Mouse (Mus musculus) CH12.LX (cell line): ENCODE data around the gene Lix1l. TPM values are rescaled to one million over a fixed set of nuclear protein-coding genes. Genes with fewer than 3 reads are reported as not detected.
A peak's percentile ranks its signal among the peaks of the same experiment; 100 is the strongest.

Source experiments
- DNase-seq: peaks from one replicate; pipeline ENCODE4 v3.0.0-alpha.2; 2013; ENCODE audit errors: extremely low read depth
- H3K27ac ChIP-seq: 2 replicates; pipeline ENCODE4 v1.5.1; 2012; ENCODE audit warnings: low read depth, mild to moderate bottlenecking, control low read depth, moderate library complexity; ENCODE audit not compliant: insufficient read depth
- H3K27me3 ChIP-seq: replicated peaks from 2 replicates; pipeline ENCODE3; 2012; ENCODE audit warnings: inconsistent platforms
- H3K36me3 ChIP-seq, 2 experiments: replicated peaks in 1 of 2; 2 replicates each; pipeline versions ENCODE3 to v1.6.1; 2012; ENCODE audit warnings: inconsistent platforms in 1 of 2, low read length in 1 of 2, mild to moderate bottlenecking in 1 of 2, mixed read lengths in 1 of 2, moderate library complexity in 1 of 2; ENCODE audit not compliant: control insufficient read depth in 1 of 2, insufficient read depth in 1 of 2
- H3K4me1 ChIP-seq, 2 experiments: 2 replicates each; pipeline ENCODE4 v1.6.1; 2012; ENCODE audit warnings: inconsistent platforms in 1 of 2, moderate library complexity in 1 of 2; ENCODE audit not compliant: insufficient read depth in 2 of 2, control insufficient read depth in 1 of 2
- H3K4me2 ChIP-seq: 2 replicates; pipeline ENCODE4 v1.6.1; 2012; ENCODE audit warnings: low read depth, mild to moderate bottlenecking, control low read depth; ENCODE audit not compliant: poor library complexity, insufficient read depth, severe bottlenecking
- H3K4me3 ChIP-seq, 3 experiments: fragments of 150-350 bp in 1 of 3; sonication (generic) in 1 of 3; replicated peaks in 1 of 3; 2 replicates each; pipeline versions ENCODE3 to v1.5.1; 2011 to 2012; ENCODE audit warnings: low read depth in 2 of 3, low read length in 2 of 3, mild to moderate bottlenecking in 2 of 3, moderate library complexity in 2 of 3, control low read depth in 1 of 3, improper control_type of control experiment in 1 of 3, inconsistent platforms in 1 of 3, mixed read lengths in 1 of 3; ENCODE audit not compliant: poor library complexity in 1 of 3
- H3K79me2 ChIP-seq: replicated peaks from 2 replicates; pipeline ENCODE4 v1.6.1; 2012; ENCODE audit warnings: mild to moderate bottlenecking, moderate library complexity; ENCODE audit not compliant: control insufficient read depth, poor library complexity, insufficient read depth, severe bottlenecking; ENCODE audit errors: extremely low read depth
- H3K9ac ChIP-seq: 2 replicates; pipeline ENCODE4 v1.6.1; 2012; ENCODE audit warnings: low read depth, mild to moderate bottlenecking, control low read depth, moderate library complexity; ENCODE audit not compliant: insufficient read depth
- H3K9me3 ChIP-seq: replicated peaks from 2 replicates; pipeline ENCODE3; 2012; ENCODE audit warnings: low read length, inconsistent platforms, mixed read lengths
- CHD1 ChIP-seq: IDR thresholded peaks from 2 replicates; pipeline ENCODE4 v1.6.1; 2012; ENCODE audit warnings: low read depth, low read length, improper control_type of control experiment, inconsistent platforms
- CHD2 ChIP-seq: IDR thresholded peaks from 2 replicates; pipeline ENCODE4 v1.6.1; 2011; ENCODE audit warnings: low read length, improper control_type of control experiment
- CTCF ChIP-seq, 2 experiments: IDR thresholded peaks in 1 of 2; conservative IDR thresholded peaks in 1 of 2; 2 replicates each; pipeline ENCODE4 v1.5.1; 2011 to 2012; ENCODE audit warnings: low read depth in 2 of 2, low read length in 2 of 2, improper control_type of control experiment in 1 of 2, inconsistent platforms in 1 of 2, mild to moderate bottlenecking in 1 of 2, moderate library complexity in 1 of 2
- E2F4 ChIP-seq: IDR thresholded peaks from 2 replicates; pipeline ENCODE4 v1.6.1; 2011; ENCODE audit warnings: low read depth, low read length, improper control_type of control experiment; ENCODE audit not compliant: insufficient replicate concordance
- ELF1 ChIP-seq: IDR thresholded peaks from 2 replicates; pipeline ENCODE4 v1.6.1; 2014; ENCODE audit warnings: low read depth, mild to moderate bottlenecking, inconsistent platforms, low read length, improper control_type of control experiment
- EP300 ChIP-seq: IDR thresholded peaks from 2 replicates; pipeline ENCODE4 v1.6.1; 2011; ENCODE audit warnings: low read length, improper control_type of control experiment
- HCFC1 ChIP-seq: IDR thresholded peaks from 2 replicates; pipeline ENCODE4 v1.6.1; 2012; ENCODE audit warnings: low read depth, mild to moderate bottlenecking, inconsistent platforms, low read length, improper control_type of control experiment
- JUND ChIP-seq: conservative IDR thresholded peaks from 2 replicates; pipeline ENCODE4 v1.6.1; 2011; ENCODE audit warnings: low read depth, low read length, improper control_type of control experiment
- KAT2A ChIP-seq: IDR thresholded peaks from 2 replicates; pipeline ENCODE4 v1.6.1; 2012; ENCODE audit warnings: low read length, improper control_type of control experiment, inconsistent platforms; ENCODE audit not compliant: insufficient replicate concordance
- MAFK ChIP-seq: IDR thresholded peaks from 2 replicates; pipeline ENCODE4 v1.6.1; 2011; ENCODE audit warnings: low read length, improper control_type of control experiment; ENCODE audit not compliant: insufficient replicate concordance
- MAX ChIP-seq: IDR thresholded peaks from 2 replicates; pipeline ENCODE4 v1.6.1; 2011; ENCODE audit warnings: low read length, improper control_type of control experiment
- MAZ ChIP-seq: IDR thresholded peaks from 2 replicates; pipeline ENCODE4 v1.6.1; 2012; ENCODE audit warnings: low read depth, mild to moderate bottlenecking, inconsistent platforms, low read length, improper control_type of control experiment, moderate library complexity
- MEF2A ChIP-seq: IDR thresholded peaks from 2 replicates; pipeline ENCODE4 v1.6.1; 2014; ENCODE audit warnings: low read depth, mild to moderate bottlenecking, inconsistent platforms, low read length, improper control_type of control experiment, borderline replicate concordance
- MXI1 ChIP-seq: IDR thresholded peaks from 2 replicates; pipeline ENCODE4 v1.6.1; 2011; ENCODE audit warnings: mild to moderate bottlenecking, low read depth, low read length, improper control_type of control experiment
- NELFE ChIP-seq: IDR thresholded peaks from 2 replicates; pipeline ENCODE4 v1.6.1; 2011; ENCODE audit warnings: low read depth, low read length, improper control_type of control experiment
- NRF1 ChIP-seq: IDR thresholded peaks from 2 replicates; pipeline ENCODE4 v1.6.1; 2014; ENCODE audit warnings: low read depth, mild to moderate bottlenecking, inconsistent platforms, low read length, improper control_type of control experiment, moderate library complexity
- PAX5 ChIP-seq: IDR thresholded peaks from 2 replicates; pipeline ENCODE4 v1.6.1; 2012; ENCODE audit warnings: low read length, inconsistent platforms, mixed read lengths
- POLR2A ChIP-seq: IDR thresholded peaks from 2 replicates; pipeline ENCODE4 v1.6.1; 2011; ENCODE audit warnings: low read depth, mild to moderate bottlenecking, improper control_type of control experiment, low read length
- RAD21 ChIP-seq: IDR thresholded peaks from 2 replicates; pipeline ENCODE4 v1.6.1; 2011; ENCODE audit warnings: low read depth, mild to moderate bottlenecking, low read length, improper control_type of control experiment, moderate library complexity
- RCOR1 ChIP-seq: conservative IDR thresholded peaks from 2 replicates; pipeline ENCODE4 v1.6.1; 2012; ENCODE audit warnings: low read depth, mild to moderate bottlenecking, inconsistent platforms, low read length, improper control_type of control experiment
- SIN3A ChIP-seq: IDR thresholded peaks from 2 replicates; pipeline ENCODE4 v1.6.1; 2012; ENCODE audit warnings: low read length, improper control_type of control experiment, inconsistent platforms
- SMC3 ChIP-seq: IDR thresholded peaks from 2 replicates; pipeline ENCODE4 v1.6.1; 2011; ENCODE audit warnings: low read depth, low read length, improper control_type of control experiment
- TBP ChIP-seq: conservative IDR thresholded peaks from 2 replicates; pipeline ENCODE4 v1.6.1; 2011; ENCODE audit warnings: low read depth, low read length, improper control_type of control experiment
- TCF12 ChIP-seq: IDR thresholded peaks from 2 replicates; pipeline ENCODE4 v1.6.1; 2014; ENCODE audit warnings: low read depth, mild to moderate bottlenecking, inconsistent platforms, low read length, improper control_type of control experiment
- UBTF ChIP-seq: IDR thresholded peaks from 2 replicates; pipeline ENCODE4 v1.6.1; 2012; ENCODE audit warnings: low read depth, mild to moderate bottlenecking, inconsistent platforms, low read length, improper control_type of control experiment, moderate library complexity
- USF1 ChIP-seq: IDR thresholded peaks from 2 replicates; pipeline ENCODE4 v1.6.1; 2014; ENCODE audit warnings: low read depth, mild to moderate bottlenecking, inconsistent platforms, low read length, improper control_type of control experiment
- USF2 ChIP-seq: conservative IDR thresholded peaks from 2 replicates; pipeline ENCODE4 v1.6.1; 2011; ENCODE audit warnings: low read depth, low read length, improper control_type of control experiment
- ZC3H11A ChIP-seq: IDR thresholded peaks from 2 replicates; pipeline ENCODE4 v1.6.1; 2012; ENCODE audit warnings: low read depth, mild to moderate bottlenecking, inconsistent platforms, low read length, improper control_type of control experiment
- ZKSCAN1 ChIP-seq: IDR thresholded peaks from 2 replicates; pipeline ENCODE4 v1.6.1; 2012; ENCODE audit warnings: low read depth, inconsistent platforms, low read length, improper control_type of control experiment, borderline replicate concordance
- ZMIZ1 ChIP-seq: IDR thresholded peaks from 2 replicates; pipeline ENCODE4 v1.6.1; 2012; ENCODE audit warnings: low read depth, mild to moderate bottlenecking, inconsistent platforms, low read length, improper control_type of control experiment
- ZNF384 ChIP-seq: IDR thresholded peaks from 2 replicates; pipeline ENCODE4 v1.6.1; 2012; ENCODE audit warnings: low read depth, low read length, improper control_type of control experiment, inconsistent platforms
- dilution Hi-C: fragments of 300-500 bp; cut with MboI; formaldehyde crosslinking; loops from 2 replicates; pipeline ENCODE4 v1.14.3; 2020; ENCODE audit warnings: low sequenced_read_pairs; ENCODE audit not compliant: extremely low pct_unique_long_range_greater_than_20kb, extremely low pct_ligation_motif_present
- in situ Hi-C: fragments of 300-500 bp; cut with MboI; formaldehyde crosslinking; loops from 3 replicates; pipeline ENCODE4 v1.14.3; 2019; ENCODE audit warnings: low sequenced_read_pairs, low pct_ligation_motif_present, low pct_unique_long_range_greater_than_20kb, mixed read lengths
- polyA plus RNA-seq: library from polyadenylated mRNA; unstranded; fragments of >175 nt; gene quantifications from 2 replicates; pipeline ENCODE4 v1.2.1, GENCODE M21; 2012; ENCODE audit warnings: low read depth; ENCODE audit not compliant: insufficient read length
- total RNA-seq, 2 experiments: library from RNA; depleted of rRNA; stranded (reverse); fragments of 300-350 nt in 1 of 2; fragments of >200 nt in 1 of 2; gene quantifications; 2 replicates each; pipeline ENCODE4 v1.2.3; 2012 to 2014

Lix1l gene
- total and polyA plus RNA-seq, 3 experiments: 4.0 to 4.6 (median 4.5) TPM

GRCm38 (mm10) chr3:96579239-96579750 is 21.7 kb upstream of the Lix1l start:
- DNase-seq: no peak
- Histone ChIP-seq H3K36me3 (peaks cover 0 to 6% of the 10 kb centered on the region in 2 experiments), H3K79me2 (no peaks in the 10 kb centered on the region), H3K4me2 (peak overlapping the region; percentile 53), H3K27ac (peak overlapping the region; percentile 60), H3K4me1 (peaks cover 13 to 45% of the 10 kb centered on the region in 2 experiments), H3K9ac (peak overlapping the region; percentile 59), H3K4me3 (peak overlapping the region in 2 of 3 experiments; percentile 32 to 38), H3K27me3 (no peaks in the 10 kb centered on the region), H3K9me3 (no peaks in the 10 kb centered on the region)
- no peak for TF ChIP-seq RCOR1
- TF ChIP-seq POLR2A: no peak
- TF ChIP-seq MAZ: no peak
- TF ChIP-seq NELFE: no peak
- no peak for TF ChIP-seq USF2
- TF ChIP-seq UBTF: 0 out of 2 replicates have a peak, but pooled peaks have one; percentile 0
- TF ChIP-seq ELF1: no peak
- TF ChIP-seq RAD21: no peak
- no peak for TF ChIP-seq PAX5
- peak; percentile 33; the same call in 1 of the 2 replicates for TF ChIP-seq ZNF384
- no peak for TF ChIP-seq JUND
- TF ChIP-seq MEF2A: no peak
- TF ChIP-seq HCFC1: no peak
- TF ChIP-seq EP300: no peak
- no peak for TF ChIP-seq USF1
- no peak for TF ChIP-seq MAFK
- dilution Hi-C loops (no loop called here), in situ Hi-C loops (no loop called here)

- DNase-seq: peak; percentile 96
- peak overlapping the region; percentile 64 for H3K4me2 ChIP-seq
- no peaks in the 10 kb centered on the region for H3K9me3 ChIP-seq
- H3K27ac ChIP-seq: peak overlapping the region; percentile 60
- H3K36me3 ChIP-seq: peaks cover 0 to 6% of the 10 kb centered on the region in 2 experiments
- dilution Hi-C loops: no loop called here
- no peaks in the 10 kb centered on the region for H3K79me2 ChIP-seq
- H3K9ac ChIP-seq: peak overlapping the region; percentile 59
- H3K4me1 ChIP-seq: peaks cover 13 to 42% of the 10 kb centered on the region in 2 experiments
- no peaks in the 10 kb centered on the region for H3K27me3 ChIP-seq
- peak overlapping the region; percentile 25 to 38 (median 32) for H3K4me3 ChIP-seq
- in situ Hi-C loops: loop anchor here (5.0 kb wide), 1 partner anchor 38 kb away; no protein-coding TSS in a partner anchor
- TF ChIP-seq ZMIZ1 (no peak), ELF1 (peak; percentile 67), SMC3 (peak; percentile 100), NELFE (peak; percentile 98), MEF2A (peak; percentile 60; the same call in 1 of the 2 replicates), CHD1 (no peak), ZKSCAN1 (no peak), ZC3H11A (peak; percentile 99), MAX (peak; percentile 73; the same call in 1 of the 2 replicates), TBP (0 out of 2 replicates have a peak, but pooled peaks have one; percentile 28), CHD2 (peak; percentile 47; the same call in 1 of the 2 replicates), SIN3A (peak; percentile 93), TCF12 (peak; percentile 76), RAD21 (no peak; the same call in none of the 2 replicates), E2F4 (peak; percentile 72; the same call in 1 of the 2 replicates), MXI1 (peak; percentile 80), USF1 (no peak), NRF1 (peak; percentile 53), CTCF (conservative IDR thresholded peaks at IDR 0.05 in 1 of 2, IDR thresholded peaks at IDR 0.05 in 1 of 2; ENCODE audit: low read depth in 2 of 2, low read length in 2 of 2) (peak; percentile 70 to 100), KAT2A (no peak), ZNF384 (peak; percentile 55)
Measured at GRCm38 (mm10) chr3:96579885-96580454, 21.0 kb upstream of the Lix1l start.
